Mouse (Mus musculus) spleen, postnatal 14 days (tissue): Measurements from ENCODE around the gene Cd164l2.
A peak's percentile ranks its signal among the peaks of the same experiment; 100 is the strongest.

ENCODE experiments used
- DNase-seq, 2 experiments: peaks; one replicate each; pipeline ENCODE4 v3.0.0; 2021 to 2022; ENCODE audit warnings: low spot score in 2 of 2

The Cd164l2 gene

GRCm38 (mm10) chr4:133220656-133221055 lies 8.7 kb downstream of the Cd164l2 start:
- no peak for DNase-seq

DNA sequence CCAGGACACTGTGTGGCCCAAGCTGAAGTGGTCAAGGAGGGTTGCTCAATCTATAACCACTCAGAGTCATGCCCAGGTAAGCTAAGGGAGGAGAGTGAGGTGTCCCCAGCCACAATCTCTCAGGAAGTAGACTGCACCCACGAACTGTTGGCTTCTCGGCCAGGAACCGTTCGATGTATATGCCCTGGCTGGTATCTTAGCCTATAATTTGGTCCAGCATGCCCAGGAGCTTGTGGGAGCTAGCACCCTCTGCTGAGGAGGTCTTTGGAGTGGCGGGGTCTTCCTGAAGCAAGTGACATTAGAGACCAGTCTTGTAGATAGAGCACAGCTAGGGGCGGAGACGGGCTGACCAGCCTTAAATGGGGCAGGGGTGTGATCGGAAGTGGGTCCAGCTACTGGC lies 9.8 kb downstream of the Cd164l2 start:
- DNase-seq: no peak

DNA sequence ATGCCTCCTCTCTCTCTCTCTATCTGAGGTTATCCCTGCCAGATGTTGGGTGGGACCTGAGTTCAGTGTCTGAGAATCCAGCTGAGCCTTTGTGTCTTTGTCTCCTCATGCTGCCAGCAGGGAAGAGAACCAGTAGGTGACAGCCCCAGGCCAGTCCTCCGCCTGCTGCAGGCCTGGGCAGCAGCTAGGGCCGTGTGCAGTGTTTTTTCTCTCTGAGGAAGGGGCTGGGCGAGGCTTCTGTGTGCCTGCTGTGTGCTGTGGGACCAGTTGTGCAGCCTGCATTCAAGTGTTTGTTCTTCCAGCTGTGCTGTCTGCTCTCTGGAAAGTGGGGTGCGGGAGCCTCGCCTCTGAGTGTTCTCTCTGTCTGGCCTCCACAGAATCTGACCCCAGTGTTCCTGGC lies 11.9 kb downstream of the Cd164l2 start:
- DNase-seq: no peak

DNA sequence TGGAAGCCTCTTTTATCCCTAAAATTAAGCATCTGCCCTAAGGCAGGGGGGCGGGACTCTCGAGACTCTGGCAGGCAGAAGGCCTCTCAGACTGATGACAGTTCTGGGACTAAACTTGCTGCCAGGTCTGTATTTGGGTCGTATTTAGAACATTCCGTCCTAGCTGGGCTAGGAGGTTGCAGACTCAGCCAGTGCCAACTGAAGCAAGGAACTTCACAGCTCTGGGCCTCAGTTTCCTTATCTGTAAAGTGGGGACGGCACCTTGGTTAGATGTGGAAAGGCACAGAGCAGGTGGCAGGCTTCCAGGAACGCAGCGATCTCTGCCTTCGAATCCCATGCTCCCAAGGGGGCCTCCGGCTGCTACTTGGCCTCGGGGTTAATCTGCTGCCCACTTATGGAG lies 14.1 kb downstream of the Cd164l2 start:
- DNase-seq: no peak

- DNase-seq: no peak
Measured at GRCm38 (mm10) chr4:133227636-133228035, 15.7 kb downstream of the Cd164l2 start.

GRCm38 (mm10) chr4:133229582-133229981 lies 17.7 kb downstream of the Cd164l2 start:
- DNase-seq: no peak

DNA sequence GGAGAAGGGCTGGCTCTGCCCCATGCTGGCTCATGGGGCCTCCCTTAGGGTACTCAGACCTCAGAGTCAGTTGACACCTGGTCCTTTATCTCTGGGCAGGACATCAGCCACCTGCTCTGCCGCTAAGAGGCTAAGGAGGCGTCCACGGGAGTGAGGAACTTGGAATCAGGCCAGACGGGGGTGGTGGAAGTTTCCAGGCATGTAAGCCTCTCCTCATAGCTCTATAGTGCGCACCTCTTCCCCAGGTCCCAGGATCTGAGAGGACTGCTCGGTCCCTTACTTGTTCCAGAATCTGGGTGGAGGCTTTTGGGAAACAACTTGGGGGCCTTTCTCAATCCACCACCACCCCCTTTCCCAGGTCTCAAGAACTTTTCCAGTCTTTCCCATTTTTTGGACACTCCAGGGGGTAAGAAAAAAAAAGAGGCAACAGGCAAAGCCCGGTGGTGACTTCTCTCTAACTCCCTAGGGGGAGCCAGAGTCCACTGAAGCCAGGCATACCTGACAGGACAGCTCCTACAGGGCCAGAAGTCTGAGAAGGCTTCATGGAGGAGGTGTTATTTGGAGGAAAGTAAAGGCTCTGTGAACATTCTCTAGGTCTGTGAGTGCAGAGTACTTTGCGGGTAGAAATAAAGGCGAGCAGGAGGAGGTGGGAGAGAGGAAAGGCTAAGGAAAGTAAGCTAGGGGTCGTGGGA lies 21.5 kb downstream of the Cd164l2 start:
- no peak for DNase-seq

DNA sequence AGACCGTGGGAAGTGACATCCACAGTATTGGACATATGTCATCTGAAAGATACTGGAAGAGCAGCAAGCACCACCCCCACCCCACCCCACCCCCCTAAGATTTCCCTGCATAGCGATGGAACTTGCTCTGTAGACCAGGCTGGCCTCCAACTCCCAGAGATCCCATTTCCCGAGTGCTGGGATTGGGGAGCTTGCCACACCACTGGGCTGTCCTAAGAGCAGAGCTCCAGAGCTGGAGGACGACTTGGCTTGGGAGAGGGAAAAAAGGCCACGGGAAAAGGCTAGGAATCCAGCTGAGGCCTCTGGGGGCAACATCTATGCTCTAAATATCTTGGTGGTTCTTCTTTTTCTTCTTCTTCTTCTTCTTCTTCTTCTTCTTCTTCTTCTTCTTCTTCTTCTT lies 22.8 kb downstream of the Cd164l2 start:
- no peak for DNase-seq

GRCm38 (mm10) chr4:133235415-133235814 lies 23.5 kb downstream of the Cd164l2 start:
- no peak for DNase-seq

DNA sequence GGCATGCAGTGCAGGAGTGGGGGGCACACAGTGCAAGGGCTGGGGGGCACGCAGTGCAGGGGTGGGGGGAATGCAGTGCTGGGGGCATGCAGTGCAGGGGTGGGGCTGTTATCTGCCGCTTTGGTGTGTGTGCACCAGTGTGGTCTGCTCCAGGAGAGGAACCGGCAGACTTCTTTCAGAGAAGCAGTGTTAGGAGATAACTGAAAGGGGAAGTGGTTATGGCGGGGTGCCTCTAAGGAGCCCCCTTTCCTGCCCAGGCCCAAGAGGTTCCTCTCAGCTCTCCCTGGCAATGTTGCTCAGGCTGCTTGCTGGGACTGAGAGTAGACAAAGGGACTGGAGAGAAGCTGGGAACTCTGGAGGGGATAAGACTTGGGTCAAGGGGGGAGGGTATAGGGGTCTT lies 26.0 kb downstream of the Cd164l2 start:
- DNase-seq: peak in 1 of 2 experiments; percentile 21

- peak in 1 of 2 experiments; percentile 28 for DNase-seq
Measured at GRCm38 (mm10) chr4:133240490-133240921, 28.6 kb downstream of the Cd164l2 start, which contains the start of gene Map3k6. Gene Map3k6, plus strand, starts transcription at chr4:133240818.

GRCm38 (mm10) chr4:133240934-133241908 lies 29.3 kb downstream of the Cd164l2 start:
- DNase-seq: peak; percentile 84 to 87

DNA sequence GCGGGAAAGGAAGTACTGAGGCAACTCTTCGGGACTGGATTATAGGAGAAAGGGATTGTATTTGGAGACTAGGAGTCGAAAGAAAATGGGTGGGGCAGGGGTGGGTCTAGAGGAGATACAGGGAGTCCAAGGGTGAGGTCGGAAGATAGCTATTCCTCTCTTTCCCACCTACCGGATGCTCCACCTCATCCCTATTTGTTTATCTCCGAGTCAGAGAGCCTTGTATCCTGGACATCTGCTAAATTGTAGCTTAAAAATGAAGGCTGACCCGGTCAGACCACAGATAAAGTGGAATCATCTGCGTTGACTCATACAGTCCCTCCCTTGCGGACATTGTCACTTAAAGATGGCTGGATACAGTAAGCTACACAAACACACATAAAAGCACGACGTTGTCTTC lies 30.0 kb downstream of the Cd164l2 start:
- DNase-seq: no peak

GRCm38 (mm10) chr4:133242710-133243109 lies 30.8 kb downstream of the Cd164l2 start:
- no peak for DNase-seq

GRCm38 (mm10) chr4:133243538-133243937 lies 31.6 kb downstream of the Cd164l2 start:
- DNase-seq: no peak

DNA sequence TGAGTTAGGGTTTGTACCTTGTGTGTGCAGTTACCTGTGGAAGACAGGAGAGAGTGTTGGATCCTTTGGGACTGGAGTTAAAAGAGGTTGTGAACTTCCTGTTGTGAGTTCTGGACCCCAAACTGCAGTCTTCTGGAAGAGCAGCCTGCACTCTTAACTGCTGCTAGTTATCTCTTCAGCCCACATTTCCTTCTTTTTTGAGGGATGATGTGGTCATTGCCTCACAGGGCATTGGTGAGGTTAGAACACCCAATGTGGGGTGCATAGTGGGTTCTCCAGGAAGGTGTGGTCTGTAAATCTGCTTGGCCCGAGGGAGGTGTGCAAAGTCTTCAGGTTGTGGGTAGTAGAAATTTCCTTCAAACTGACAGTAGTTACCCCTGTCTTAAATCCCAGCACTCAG lies 32.4 kb downstream of the Cd164l2 start:
- DNase-seq: no peak

DNA sequence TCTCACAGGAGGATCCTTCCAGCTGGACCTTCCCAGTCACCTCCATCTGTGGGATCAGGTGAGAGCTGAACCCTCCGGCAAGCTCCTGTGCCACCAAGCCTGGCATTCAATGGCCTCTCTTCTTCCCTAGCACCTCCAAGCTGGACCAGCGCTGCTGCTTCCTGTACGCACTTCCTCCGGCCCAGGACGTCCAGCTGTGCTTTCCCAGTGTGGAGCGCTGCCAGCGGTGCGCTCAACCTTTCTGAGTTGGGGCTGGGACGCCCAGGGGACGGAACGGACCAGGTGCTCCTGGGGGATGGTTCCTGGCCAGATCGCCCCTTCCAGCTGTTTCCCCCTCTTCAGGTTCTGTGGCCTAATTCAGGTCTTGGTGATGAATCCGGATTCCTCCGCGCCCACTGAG lies 35.1 kb downstream of the Cd164l2 start:
- no peak for DNase-seq

- DNase-seq: no peak
Measured at GRCm38 (mm10) chr4:133247806-133248449, 36.0 kb downstream of the Cd164l2 start.

GRCm38 (mm10) chr4:133250609-133251008 lies 38.7 kb downstream of the Cd164l2 start:
- DNase-seq: peak; percentile 69 to 85

- DNase-seq: no peak
Measured at GRCm38 (mm10) chr4:133251214-133251613, 39.3 kb downstream of the Cd164l2 start.

DNA sequence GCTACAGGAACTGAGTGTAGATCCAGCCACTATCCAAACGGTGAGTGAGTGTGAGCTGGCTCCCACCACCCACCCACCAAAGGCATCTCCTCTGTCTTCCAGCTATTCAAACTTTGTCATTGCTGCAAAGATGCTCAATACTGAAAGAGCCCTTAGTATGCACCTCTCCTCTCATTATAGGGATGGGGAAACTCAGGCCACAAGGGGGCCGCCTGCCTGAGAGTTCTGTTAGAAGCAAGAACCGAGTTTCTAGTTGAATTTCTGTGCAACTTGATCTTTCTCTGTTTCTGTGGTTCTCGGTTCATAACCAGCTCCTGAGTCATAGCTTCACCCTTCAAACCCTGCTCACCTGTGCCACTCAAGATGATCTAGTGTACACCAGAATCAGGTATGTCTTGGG lies 40.2 kb downstream of the Cd164l2 start:
- DNase-seq: no peak

- DNase-seq: no peak
Measured at GRCm38 (mm10) chr4:133253412-133253811, 41.5 kb downstream of the Cd164l2 start.
